Mouse (Mus musculus) MEL (cell line): Measurements from ENCODE around the gene Nr2f2.

Experiments used
- CTCF ChIP-seq, 3 experiments: IDR thresholded peaks in 2 of 3; conservative IDR thresholded peaks in 1 of 3; 2 replicates each; pipeline ENCODE4 v1.5.1; 2011 to 2012; ENCODE audit warnings: low read length in 3 of 3, low read depth in 2 of 3, mild to moderate bottlenecking in 2 of 3, improper control_type of control experiment in 1 of 3, inconsistent platforms in 1 of 3, mixed read lengths in 1 of 3, moderate library complexity in 1 of 3; ENCODE audit not compliant: control insufficient read depth in 1 of 3, insufficient read depth in 1 of 3, poor library complexity in 1 of 3, severe bottlenecking in 1 of 3
- E2F4 ChIP-seq: IDR thresholded peaks from 2 replicates; pipeline ENCODE4 v1.6.1; 2011; ENCODE audit warnings: low read depth, low read length, improper control_type of control experiment, borderline replicate concordance
- ELF1 ChIP-seq: IDR thresholded peaks from 2 replicates; pipeline ENCODE4 v1.6.1; 2014; ENCODE audit warnings: low read depth, mild to moderate bottlenecking, inconsistent platforms, low read length, improper control_type of control experiment, moderate library complexity
- GATA1 ChIP-seq: IDR thresholded peaks from 2 replicates; pipeline ENCODE4 v1.6.1; 2011; ENCODE audit warnings: low read depth, low read length, improper control_type of control experiment
- RCOR1 ChIP-seq: IDR thresholded peaks from 2 replicates; pipeline ENCODE4 v1.6.1; 2012; ENCODE audit warnings: low read depth, mild to moderate bottlenecking, inconsistent platforms, low read length, improper control_type of control experiment
- USF1 ChIP-seq: IDR thresholded peaks from 2 replicates; pipeline ENCODE4 v1.6.1; 2014; ENCODE audit warnings: low read depth, mild to moderate bottlenecking, inconsistent platforms, low read length, improper control_type of control experiment, moderate library complexity

DNA sequence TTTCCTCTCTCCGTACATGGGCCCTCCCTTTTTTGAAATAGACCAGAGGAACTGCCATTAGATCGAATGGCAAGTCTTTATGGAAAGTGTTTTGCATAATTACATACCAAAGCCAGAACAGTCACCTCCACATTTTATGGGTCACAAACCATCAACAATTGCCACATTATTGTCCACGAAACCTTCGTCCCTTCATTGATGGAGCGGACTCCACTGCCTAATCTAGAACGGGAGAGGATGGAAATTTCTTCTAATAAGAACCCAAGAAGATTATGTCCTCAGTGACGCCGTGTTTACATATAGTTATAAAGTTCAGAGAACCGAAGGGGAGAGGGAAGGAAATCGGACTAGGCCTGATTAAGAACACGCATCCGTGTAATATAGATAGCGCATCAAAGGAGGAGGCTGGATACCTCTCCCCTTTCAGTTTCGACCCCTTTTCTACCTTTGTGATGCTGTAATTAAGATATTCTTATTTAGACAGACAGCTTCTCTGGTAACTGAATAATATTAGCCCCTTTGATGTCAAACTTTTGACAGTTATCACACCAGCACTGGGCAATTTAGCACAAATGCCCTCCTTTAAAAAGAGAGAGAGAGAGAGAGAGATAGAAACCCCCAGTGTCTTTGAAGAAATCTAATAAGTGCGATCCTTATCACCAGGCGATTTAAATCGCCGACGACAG, 36.9 kb downstream of the Nr2f2 start:
- TF ChIP-seq ELF1 = no peak
- no peak for TF ChIP-seq E2F4
- TF ChIP-seq GATA1 = no peak
- TF ChIP-seq RCOR1 = no peak
- TF ChIP-seq CTCF (IDR thresholded peaks at IDR 0.05 in 2 of 3, conservative IDR thresholded peaks at IDR 0.05 in 1 of 3; ENCODE audit: control insufficient read depth in 1 of 3, insufficient read depth in 1 of 3, low read depth in 2 of 3, low read length in 3 of 3, poor library complexity in 1 of 3, severe bottlenecking in 1 of 3) = no peak
- TF ChIP-seq USF1 = no peak
